Mouse (Mus musculus) thymus, adult 2 months (tissue): ENCODE measurements at regions not wholly inside any gene's neighbourhood (a gene's known extent, or its start where the extent isn't known, plus 50 kb on each side); places are given as distances from the start of the nearest gene placed in this dataset.

Experiments used
- CTCF ChIP-seq: fragments of 200-500 bp; IDR thresholded peaks from 2 replicates; pipeline ENCODE4 v1.5.1; 2012; ENCODE audit warnings: mild to moderate bottlenecking, control low read depth, low read length, moderate library complexity, borderline replicate concordance; ENCODE audit not compliant: control insufficient read depth, poor library complexity, insufficient read depth; ENCODE audit errors: extremely low read depth
- POLR2A ChIP-seq: fragments of 200-500 bp; IDR thresholded peaks from 2 replicates; pipeline ENCODE4 v1.6.1; 2012; ENCODE audit warnings: mild to moderate bottlenecking, low read length, control low read depth, moderate library complexity; ENCODE audit not compliant: control insufficient read depth, poor library complexity, insufficient read depth; ENCODE audit errors: extremely low read depth

DNA sequence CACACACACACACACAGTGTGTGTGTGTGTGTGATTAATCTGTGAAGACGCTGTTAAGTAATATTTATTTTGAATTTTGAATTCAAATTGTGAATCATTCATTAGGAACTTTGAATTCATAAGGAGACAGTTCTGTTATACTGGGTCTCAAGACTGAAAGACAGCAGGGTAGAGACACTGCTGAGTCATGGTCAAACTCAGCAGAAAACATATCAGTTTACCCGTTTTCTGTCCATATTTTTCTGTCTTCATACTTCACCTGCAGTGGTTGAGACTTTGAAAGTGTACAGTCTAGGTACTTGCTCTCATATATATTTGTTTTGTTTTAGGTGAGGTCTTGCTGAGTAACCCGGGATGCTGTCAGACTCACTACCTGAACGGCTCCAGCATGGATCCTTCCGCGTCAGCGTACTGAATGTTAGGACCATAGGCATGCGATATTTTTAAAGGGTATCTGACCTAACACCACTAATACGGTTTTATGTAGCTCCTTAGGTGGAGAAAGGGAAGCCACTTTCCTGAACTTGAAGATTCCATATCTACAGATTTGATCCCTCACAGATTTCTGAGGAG is 1104.6 kb upstream of the 2610301B20Rik start:
- no peak for TF ChIP-seq CTCF
- no peak for TF ChIP-seq POLR2A
